Mouse (Mus musculus) left cerebral cortex, postnatal 36 days (tissue): ENCODE data around the gene Fgfrl1. TPM values are rescaled to one million over a fixed set of nuclear protein-coding genes. Genes with fewer than 3 reads are reported as not detected.

ENCODE experiments used
- DNase-seq, 2 experiments: peaks; one replicate each; pipeline ENCODE4 v3.0.0; 2021 to 2022; ENCODE audit warnings: low spot score in 2 of 2, mixed read lengths in 1 of 2
- intact Hi-C: fragments of 180-260 bp; cut with DNase I; formaldehyde crosslinking; loops from one replicate; pipeline ENCODE4 v1.15.1; 2025
- total RNA-seq, 2 experiments: library from RNA; stranded (reverse); gene quantifications; 2 replicates each; pipeline ENCODE4 v1.2.3; 2021

Fgfrl1 gene
- 10 to 100 TPM; 16.4 to 23.8 TPM for total RNA-seq

GRCm38 (mm10) chr5:108692271-108692670, at the start of gene Fgfrl1:
Fgfrl1 (plus strand) TSS chr5:108692382.
- intact Hi-C loops = loop anchor here (2.0 kb wide), 1 partner anchor 35 kb away; no protein-coding TSS in a partner anchor
- DNase-seq = no peak

DNA sequence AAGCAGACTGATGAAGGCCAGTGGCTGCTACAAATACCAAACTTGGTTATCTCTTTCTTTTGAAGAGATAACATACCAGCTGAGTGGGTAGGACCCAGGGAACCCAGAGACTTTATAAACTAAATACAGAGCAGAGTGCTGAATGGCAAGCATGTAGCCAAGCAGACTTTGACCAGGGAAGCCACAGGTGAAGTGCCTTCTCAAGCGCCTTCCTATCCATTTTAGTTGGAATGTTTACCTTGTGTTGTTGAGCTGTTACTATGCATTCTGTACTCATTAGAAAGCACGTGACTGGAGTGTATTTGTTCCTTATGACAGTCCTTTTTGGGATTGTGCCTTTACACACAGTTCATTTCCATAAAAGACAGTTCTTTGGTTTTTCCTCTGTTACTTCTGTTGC, 48.5 kb upstream of the Fgfrl1 start:
- intact Hi-C loops = no loop called here
- DNase-seq = no peak

DNA sequence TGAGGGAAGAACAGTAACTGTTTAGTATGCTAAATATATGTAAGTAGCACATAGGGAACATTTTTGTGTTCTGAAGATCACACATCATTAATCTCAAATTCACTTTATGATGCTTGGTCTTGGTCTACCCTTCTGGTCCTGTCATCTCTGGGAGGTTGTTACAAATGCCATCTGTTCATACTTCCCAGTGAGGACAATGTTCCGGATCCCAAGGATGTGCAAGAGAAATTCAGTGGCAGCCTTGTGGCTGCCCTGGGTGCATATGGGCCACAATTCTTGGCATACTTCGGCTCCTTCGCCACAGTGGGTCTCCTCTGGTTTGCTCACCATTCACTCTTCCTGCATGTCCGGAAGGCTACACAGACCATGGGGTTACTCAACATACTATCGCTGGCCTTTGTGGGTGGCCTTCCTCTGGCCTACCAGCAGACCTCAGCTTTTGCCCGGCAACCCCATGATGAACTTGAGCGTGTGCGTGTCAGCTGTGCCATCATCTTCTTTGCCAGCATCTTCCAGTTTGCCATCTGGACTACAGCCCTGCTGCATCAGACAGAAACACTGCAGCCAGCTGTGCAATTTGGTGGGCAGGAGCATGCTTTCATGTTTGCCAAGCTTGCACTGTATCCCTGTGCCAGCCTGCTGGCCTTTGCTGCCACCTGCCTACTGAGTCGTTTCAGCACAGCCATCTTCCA, 46.4 kb upstream of the Fgfrl1 start:
- no peak for DNase-seq
- intact Hi-C loops = no loop called here

GRCm38 (mm10) chr5:108646343-108646660, 45.9 kb upstream of the Fgfrl1 start:
- intact Hi-C loops = no loop called here
- no peak for DNase-seq

DNA sequence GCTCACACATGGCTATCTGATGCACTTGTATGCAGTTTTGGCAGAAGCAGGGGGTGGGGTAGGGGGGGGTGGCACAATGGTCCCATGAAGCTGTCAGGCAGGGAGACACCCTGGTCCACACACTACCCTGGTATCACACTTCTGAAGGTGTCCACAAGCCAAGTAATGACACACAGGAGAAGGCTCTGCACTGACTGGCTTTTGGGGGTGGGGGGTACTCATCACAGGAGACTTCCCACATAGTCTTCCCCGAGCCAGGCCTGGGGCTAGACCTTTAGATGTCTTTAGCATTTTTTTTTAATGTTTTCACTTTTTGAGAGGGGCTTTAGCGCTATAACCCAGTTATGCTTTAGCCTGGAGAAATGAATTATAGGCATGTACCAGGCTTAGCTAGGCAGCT, 44.9 kb upstream of the Fgfrl1 start:
- DNase-seq = no peak
- intact Hi-C loops = no loop called here

DNA sequence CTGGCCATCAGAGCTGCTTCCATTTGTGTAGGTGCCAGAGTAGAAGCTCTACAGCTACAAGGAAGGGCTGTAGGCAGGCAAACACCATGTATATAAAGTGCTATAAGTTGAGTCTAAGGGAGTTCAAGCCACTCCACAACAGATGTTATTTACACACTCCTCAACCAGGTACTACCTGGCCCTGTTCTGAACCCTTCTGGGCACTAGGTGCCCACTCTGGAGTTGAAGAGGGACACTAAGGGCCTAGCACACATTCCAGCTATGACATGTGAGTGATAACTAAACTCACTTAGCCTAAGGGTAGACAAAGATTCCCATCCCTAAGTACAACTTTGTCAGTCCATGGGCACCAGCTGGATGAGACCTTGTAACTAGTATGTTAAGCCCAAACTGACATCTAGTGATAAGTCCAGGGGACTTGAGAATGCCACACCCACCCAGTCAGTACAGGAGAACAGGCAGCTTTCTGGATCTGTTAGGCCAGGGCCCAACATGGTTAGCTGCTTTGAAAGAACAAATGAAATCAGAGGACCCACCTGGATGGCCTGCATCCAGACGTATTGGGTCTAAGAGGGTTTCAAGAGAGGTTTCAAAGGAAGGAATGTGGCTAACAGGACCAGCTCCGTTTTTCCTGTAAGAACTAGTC, 44.2 kb upstream of the Fgfrl1 start:
- no peak for DNase-seq
- intact Hi-C loops = no loop called here

GRCm38 (mm10) chr5:108648937-108649576, 43.1 kb upstream of the Fgfrl1 start:
- intact Hi-C loops = no loop called here
- DNase-seq = no peak

- intact Hi-C loops = no loop called here
- DNase-seq = no peak
These were observed 41.8 kb upstream of the Fgfrl1 start for GRCm38 (mm10) chr5:108650341-108650740.

DNA sequence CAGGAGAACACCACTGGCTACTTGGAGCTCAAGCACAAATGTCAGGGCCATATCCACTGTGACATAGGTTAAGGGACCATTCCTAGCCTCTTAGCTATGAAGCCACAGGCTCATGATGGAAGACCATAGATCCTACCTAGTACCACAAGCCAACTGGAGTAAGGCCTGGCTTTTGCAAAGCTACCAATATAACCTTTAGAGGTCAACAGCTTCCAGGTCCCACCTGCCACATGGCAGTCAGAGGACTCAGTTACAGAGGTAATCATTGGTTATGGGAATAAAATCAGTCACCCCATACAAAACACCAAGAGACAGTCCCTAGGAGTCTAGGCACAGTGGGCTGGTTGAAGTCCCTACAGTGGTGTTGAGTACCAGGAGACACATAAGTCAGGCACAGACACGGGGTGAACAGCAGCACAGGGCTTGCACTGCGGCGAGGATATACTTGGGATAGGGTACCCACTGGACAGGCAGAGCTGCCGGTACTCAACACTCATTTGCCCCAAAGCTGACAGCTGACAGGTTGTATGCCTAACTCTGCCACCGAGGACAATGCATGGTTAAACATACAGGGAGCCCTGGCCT, 41.0 kb upstream of the Fgfrl1 start:
- no peak for DNase-seq
- intact Hi-C loops = no loop called here

- no peak for DNase-seq
These were observed 40.4 kb upstream of the Fgfrl1 start for GRCm38 (mm10) chr5:108651823-108652222.

GRCm38 (mm10) chr5:108653341-108653740, 38.8 kb upstream of the Fgfrl1 start:
- intact Hi-C loops = no loop called here
- no peak for DNase-seq

More at GRCm38 (mm10) chr5:108651823-108652222, 40.4 kb upstream of the Fgfrl1 start:
- intact Hi-C loops = no loop called here

DNA sequence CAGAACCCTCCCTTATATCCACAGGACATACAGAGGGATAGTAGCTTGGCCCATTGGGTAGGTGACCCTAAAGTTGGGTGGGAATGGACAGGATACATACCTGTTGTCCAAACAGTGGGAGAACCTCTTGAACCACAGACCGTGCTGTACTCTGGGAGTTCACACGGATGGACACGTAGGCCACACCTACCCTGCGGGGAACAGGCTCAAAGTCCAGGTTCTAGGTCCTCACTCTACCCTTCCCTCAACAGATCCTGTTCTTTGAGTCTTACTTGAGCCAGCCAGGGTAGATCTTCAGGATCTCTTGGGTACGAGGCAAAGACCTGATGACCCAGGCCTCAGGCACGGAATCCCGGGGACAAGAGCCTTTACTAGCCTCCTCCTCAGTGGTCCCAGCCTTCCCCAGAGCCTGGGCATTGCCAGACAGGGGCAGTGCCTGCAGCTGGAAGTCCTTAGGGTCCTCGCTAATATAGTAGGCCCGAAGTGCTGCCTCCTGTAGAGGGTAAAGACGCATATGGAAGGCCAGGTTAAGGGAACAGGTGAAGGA, 37.7 kb upstream of the Fgfrl1 start:
- DNase-seq = no peak
- intact Hi-C loops = no loop called here

DNA sequence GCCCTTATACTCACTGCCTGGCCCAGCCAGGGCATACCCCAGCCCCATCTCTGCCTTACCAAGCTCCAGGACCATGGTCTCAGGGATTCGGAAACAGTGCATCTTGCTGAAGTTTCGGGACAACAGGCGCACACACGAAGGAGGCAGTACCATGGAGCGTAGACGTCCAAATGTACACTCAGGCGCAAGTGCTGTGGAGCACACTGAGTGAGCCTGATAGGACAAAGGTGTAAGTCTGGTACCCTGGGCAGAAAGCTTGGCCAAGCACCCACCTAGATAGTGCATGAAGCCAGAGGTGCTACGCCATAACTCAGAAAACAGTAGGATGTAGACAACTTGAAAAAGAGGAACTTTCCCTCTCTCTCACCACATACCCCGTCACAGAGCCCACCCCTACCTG, 36.8 kb upstream of the Fgfrl1 start:
- intact Hi-C loops = no loop called here
- no peak for DNase-seq

DNA sequence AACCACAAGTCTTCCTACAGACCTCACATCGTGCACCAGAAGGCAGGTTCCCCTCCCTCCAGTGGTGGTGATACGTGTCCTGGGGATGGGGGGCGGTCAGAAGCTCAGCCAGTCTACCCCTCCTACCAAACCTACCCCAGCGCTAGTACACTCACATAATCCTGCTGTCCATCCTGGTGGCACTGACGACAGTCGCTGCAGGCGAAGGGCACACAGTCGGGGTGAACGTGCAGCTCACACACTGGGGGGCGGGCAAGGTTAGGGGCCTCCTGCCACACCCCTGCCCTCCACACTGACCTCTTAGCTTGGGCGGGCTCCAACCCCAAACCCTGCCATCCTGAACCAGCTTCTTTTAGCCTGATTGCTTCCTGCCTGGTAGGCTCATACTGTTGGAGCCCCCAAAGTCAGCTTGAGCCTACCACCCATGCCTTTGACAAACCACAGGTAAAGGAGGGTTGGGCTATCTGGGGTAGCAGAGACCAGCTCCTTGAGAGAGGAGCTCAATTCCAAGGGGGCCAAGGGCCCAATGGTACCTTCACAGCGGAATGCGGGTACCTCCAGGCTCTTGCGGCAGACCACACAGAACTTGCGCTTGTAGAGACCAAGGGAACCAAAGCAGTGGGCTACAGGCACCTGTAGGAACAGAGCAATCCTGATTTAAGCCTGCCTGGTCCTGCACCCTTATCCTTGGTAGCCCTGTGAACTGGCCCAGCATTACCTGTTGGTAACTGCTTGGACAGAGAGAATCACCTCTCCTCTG, 36.1 kb upstream of the Fgfrl1 start:
- intact Hi-C loops = no loop called here
- DNase-seq = no peak

- intact Hi-C loops = no loop called here
- no peak for DNase-seq
These were observed 34.8 kb upstream of the Fgfrl1 start for GRCm38 (mm10) chr5:108657406-108657805.

DNA sequence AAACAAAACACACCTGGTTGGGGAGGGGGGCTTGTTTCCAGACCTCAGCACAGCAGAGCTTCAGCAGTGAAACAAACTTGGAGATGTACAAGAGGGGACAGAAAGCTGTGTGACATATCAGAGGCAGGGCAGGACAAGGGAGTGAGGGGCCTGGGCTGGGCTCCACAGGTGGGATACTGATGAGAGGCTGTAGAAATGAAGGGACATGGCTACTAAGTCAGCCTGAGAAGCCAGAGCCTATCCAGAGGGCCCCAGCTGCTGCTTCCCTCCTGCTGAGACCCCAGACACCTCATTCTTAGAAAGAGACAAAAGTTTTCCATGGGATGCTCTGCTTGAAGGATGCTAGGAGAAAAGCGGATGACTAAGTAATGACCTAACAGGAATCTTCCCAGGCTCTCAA, 33.6 kb upstream of the Fgfrl1 start:
- intact Hi-C loops = no loop called here
- DNase-seq = no peak

DNA sequence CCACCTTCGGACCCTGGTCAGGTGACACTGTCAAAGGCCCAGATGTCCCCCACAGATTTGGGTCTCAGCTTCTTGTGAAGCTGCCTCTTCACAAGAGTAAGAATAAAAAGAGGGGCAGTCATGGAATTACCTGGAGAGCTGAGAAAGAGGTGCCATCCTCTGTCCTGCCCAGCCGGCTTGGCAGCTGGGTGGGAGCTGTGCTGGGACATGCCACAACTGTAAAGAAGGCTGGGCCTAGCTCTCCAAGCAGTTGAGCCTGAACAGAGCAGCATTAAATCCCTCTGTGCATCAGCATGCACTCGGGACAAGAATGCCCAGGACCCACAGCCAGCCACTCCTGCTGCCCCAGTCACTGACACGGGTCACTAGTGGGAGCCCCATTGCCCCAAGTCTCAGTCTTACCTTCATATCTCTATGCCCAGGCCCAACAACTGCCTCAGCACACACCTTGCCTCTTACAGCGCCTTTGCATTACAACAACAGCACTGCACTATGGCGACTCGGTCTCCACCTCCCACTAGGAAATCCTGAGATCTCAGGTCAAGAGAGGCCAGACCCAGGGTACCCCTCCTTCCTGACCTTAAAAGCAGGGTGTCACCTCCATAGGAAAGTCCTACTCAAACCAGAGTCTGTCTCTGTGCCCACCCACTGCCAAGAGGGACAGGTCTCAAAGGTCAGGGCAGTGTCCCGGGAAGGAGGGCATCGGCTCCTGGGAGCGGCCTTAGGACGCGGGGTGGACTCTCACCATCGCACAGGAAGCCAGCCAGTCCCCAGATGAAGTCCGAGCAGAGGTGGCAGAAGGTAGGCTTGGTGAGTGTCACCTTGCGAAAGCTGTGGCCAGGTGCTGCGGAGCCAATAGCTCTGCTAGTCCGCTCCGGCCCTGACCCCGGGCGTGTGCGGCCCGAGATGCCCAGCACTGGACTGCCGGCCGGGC, 32.2 kb upstream of the Fgfrl1 start, which contains the start of gene Idua:
TSS of gene Idua (plus strand) at position 634 of the 934 bp plus-strand sequence.
- intact Hi-C loops = no loop called here
- DNase-seq = no peak

GRCm38 (mm10) chr5:108660632-108661268, 31.4 kb upstream of the Fgfrl1 start:
- peak; percentile 89 for DNase-seq
- intact Hi-C loops = no loop called here
